Mouse (Mus musculus) ES-Bruce4 (cell line): ENCODE measurements around the gene Myb.

Source experiments
- CTCF ChIP-seq: IDR thresholded peaks from one replicate; pipeline ENCODE4 v1.8.1; 2011; ENCODE audit warnings: low read depth, low read length
- EP300 ChIP-seq: IDR thresholded peaks from 2 replicates; pipeline ENCODE4 v1.6.1; 2011; ENCODE audit warnings: low read depth, low read length; ENCODE audit not compliant: insufficient read depth
- POLR2A ChIP-seq: IDR thresholded peaks from one replicate; pipeline ENCODE4 v1.8.1; 2011; ENCODE audit warnings: low read length; ENCODE audit not compliant: insufficient read depth

DNA sequence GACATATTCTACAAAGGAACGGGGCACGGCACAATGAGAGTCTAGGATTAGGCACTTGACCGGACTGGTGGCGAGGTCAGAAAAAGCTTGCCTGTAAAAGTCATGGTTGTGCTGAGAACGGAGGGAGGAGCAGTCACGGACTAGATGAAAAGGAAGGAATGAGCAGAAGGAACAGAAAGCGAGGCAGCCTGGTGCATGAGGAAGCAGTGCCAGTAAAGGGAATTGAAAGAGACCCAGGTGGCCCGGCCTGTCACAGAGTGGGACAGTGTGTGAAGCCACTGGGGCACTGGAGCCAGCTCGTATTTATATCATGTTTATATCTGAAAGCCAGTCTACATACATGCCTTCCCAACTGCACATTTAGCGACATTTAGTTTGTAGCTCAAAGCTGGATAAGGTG lies 31.7 kb upstream of the Myb start:
- TF ChIP-seq POLR2A (no peak), CTCF (no peak), EP300 (no peak)
